Mouse (Mus musculus) MEL (cell line): ENCODE measurements around the gene Dyrk1a. TPM values are rescaled to one million over a fixed set of nuclear protein-coding genes. Genes with fewer than 3 reads are reported as not detected.

Source experiments
- DNase-seq: peaks from one replicate; pipeline ENCODE4 v3.0.0; 2011; ENCODE audit warnings: low read depth, low spot score
- H3K27ac ChIP-seq: 2 replicates; pipeline ENCODE4 v1.5.1; 2012; ENCODE audit warnings: low read depth, mild to moderate bottlenecking, control low read depth, low read length, moderate library complexity; ENCODE audit not compliant: control insufficient read depth
- H3K27me3 ChIP-seq, 2 experiments: fragments of 150-350 bp in 1 of 2; sonication (generic) in 1 of 2; 2 replicates each; pipeline ENCODE4 v1.6.1; 2012; ENCODE audit warnings: low read length in 2 of 2, mild to moderate bottlenecking in 2 of 2, improper control_type of control experiment in 1 of 2, moderate library complexity in 1 of 2; ENCODE audit not compliant: insufficient read depth in 2 of 2, control insufficient read depth in 1 of 2
- H3K36me3 ChIP-seq, 2 experiments: 2 replicates each; pipeline ENCODE4 v1.6.1; 2012 to 2014; ENCODE audit warnings: low read length in 2 of 2, improper control_type of control experiment in 1 of 2, inconsistent platforms in 1 of 2, mild to moderate bottlenecking in 1 of 2; ENCODE audit not compliant: insufficient read depth in 2 of 2, control insufficient read depth in 1 of 2
- H3K4me1 ChIP-seq, 2 experiments: fragments of 150-350 bp in 1 of 2; sonication (generic) in 1 of 2; 2 replicates each; pipeline ENCODE4 v1.6.1; 2012; ENCODE audit warnings: low read length in 2 of 2, improper control_type of control experiment in 1 of 2, mild to moderate bottlenecking in 1 of 2; ENCODE audit not compliant: insufficient read depth in 2 of 2, control insufficient read depth in 1 of 2
- H3K4me3 ChIP-seq, 2 experiments: fragments of 150-350 bp in 1 of 2; sonication (generic) in 1 of 2; 2 replicates each; pipeline ENCODE4 v1.5.1; 2012; ENCODE audit warnings: low read depth in 2 of 2, low read length in 2 of 2, mild to moderate bottlenecking in 2 of 2, moderate library complexity in 2 of 2, control low read depth in 1 of 2, improper control_type of control experiment in 1 of 2; ENCODE audit not compliant: control insufficient read depth in 1 of 2, insufficient read depth in 1 of 2
- H3K79me2 ChIP-seq: 2 replicates; pipeline ENCODE4 v1.6.1; 2012; ENCODE audit warnings: mild to moderate bottlenecking, low read length, moderate library complexity; ENCODE audit not compliant: control insufficient read depth, poor library complexity, insufficient read depth
- H3K9ac ChIP-seq: 2 replicates; pipeline ENCODE4 v1.6.1; 2012; ENCODE audit warnings: low read depth, mild to moderate bottlenecking, control low read depth, low read length, moderate library complexity; ENCODE audit not compliant: control insufficient read depth, poor library complexity, severe bottlenecking
- H3K9me3 ChIP-seq: fragments of 150-350 bp; sonication (generic); replicated peaks from 2 replicates; pipeline ENCODE4 v1.6.1; 2012; ENCODE audit warnings: mild to moderate bottlenecking, low read length, improper control_type of control experiment, moderate library complexity; ENCODE audit not compliant: insufficient read depth
- CHD1 ChIP-seq: IDR thresholded peaks from 2 replicates; pipeline ENCODE4 v1.6.1; 2012; ENCODE audit warnings: low read depth, mild to moderate bottlenecking, inconsistent platforms, low read length, improper control_type of control experiment
- E2F4 ChIP-seq: IDR thresholded peaks from 2 replicates; pipeline ENCODE4 v1.6.1; 2011; ENCODE audit warnings: low read depth, low read length, improper control_type of control experiment, borderline replicate concordance
- EP300 ChIP-seq, 2 experiments: IDR thresholded peaks; 2 replicates each; pipeline ENCODE4 v1.6.1; 2011; ENCODE audit warnings: improper control_type of control experiment in 2 of 2, low read length in 2 of 2, low read depth in 1 of 2, mild to moderate bottlenecking in 1 of 2
- ETS1 ChIP-seq: IDR thresholded peaks from 2 replicates; pipeline ENCODE4 v1.6.1; 2012; ENCODE audit warnings: low read depth, mild to moderate bottlenecking, inconsistent platforms, low read length, improper control_type of control experiment, moderate library complexity
- GABPA ChIP-seq: IDR thresholded peaks from 2 replicates; pipeline ENCODE4 v1.6.1; 2012; ENCODE audit warnings: low read depth, mild to moderate bottlenecking, inconsistent platforms, low read length, improper control_type of control experiment, moderate library complexity
- GATA1 ChIP-seq: IDR thresholded peaks from 2 replicates; pipeline ENCODE4 v1.6.1; 2011; ENCODE audit warnings: low read depth, low read length, improper control_type of control experiment
- JUND ChIP-seq: IDR thresholded peaks from 2 replicates; pipeline ENCODE4 v1.6.1; 2011; ENCODE audit warnings: low read depth, mild to moderate bottlenecking, improper control_type of control experiment, low read length
- KAT2A ChIP-seq: conservative IDR thresholded peaks from 2 replicates; pipeline ENCODE4 v1.6.1; 2012; ENCODE audit warnings: low read depth, low read length, improper control_type of control experiment, inconsistent platforms
- MAZ ChIP-seq: IDR thresholded peaks from 2 replicates; pipeline ENCODE4 v1.6.1; 2012; ENCODE audit warnings: low read depth, mild to moderate bottlenecking, inconsistent platforms, low read length, improper control_type of control experiment
- MXI1 ChIP-seq: IDR thresholded peaks from 2 replicates; pipeline ENCODE4 v1.6.1; 2011; ENCODE audit warnings: mild to moderate bottlenecking, low read depth, low read length, improper control_type of control experiment
- MYB ChIP-seq: IDR thresholded peaks from 2 replicates; pipeline ENCODE4 v1.6.1; 2011; ENCODE audit warnings: mild to moderate bottlenecking, low read depth, low read length, improper control_type of control experiment
- POLR2AphosphoS2 ChIP-seq: IDR thresholded peaks from 2 replicates; pipeline ENCODE4 v1.6.1; 2011; ENCODE audit warnings: low read length, improper control_type of control experiment
- RAD21 ChIP-seq: IDR thresholded peaks from 2 replicates; pipeline ENCODE4 v1.6.1; 2011; ENCODE audit warnings: mild to moderate bottlenecking, low read depth, low read length, improper control_type of control experiment
- RCOR1 ChIP-seq: IDR thresholded peaks from 2 replicates; pipeline ENCODE4 v1.6.1; 2012; ENCODE audit warnings: low read depth, mild to moderate bottlenecking, inconsistent platforms, low read length, improper control_type of control experiment
- TAL1 ChIP-seq: IDR thresholded peaks from 2 replicates; pipeline ENCODE4 v1.6.1; 2012; ENCODE audit warnings: mild to moderate bottlenecking, inconsistent platforms, low read length, moderate library complexity, mixed read lengths
- USF1 ChIP-seq: IDR thresholded peaks from 2 replicates; pipeline ENCODE4 v1.6.1; 2014; ENCODE audit warnings: low read depth, mild to moderate bottlenecking, inconsistent platforms, low read length, improper control_type of control experiment, moderate library complexity
- ZMIZ1 ChIP-seq: IDR thresholded peaks from 2 replicates; pipeline ENCODE4 v1.6.1; 2012; ENCODE audit warnings: low read depth, mild to moderate bottlenecking, inconsistent platforms, low read length, improper control_type of control experiment, moderate library complexity
- ZNF384 ChIP-seq: IDR thresholded peaks from 2 replicates; pipeline ENCODE4 v1.6.1; 2012; ENCODE audit warnings: low read depth, mild to moderate bottlenecking, inconsistent platforms, low read length, improper control_type of control experiment
- polyA plus RNA-seq, 2 experiments: library from polyadenylated mRNA; stranded (reverse) in 1 of 2; unstranded in 1 of 2; fragments of >175 nt in 1 of 2; fragments of >200 nt in 1 of 2; gene quantifications; 2 replicates each; pipeline versions ENCODE4 v1.2.1 to v1.2.4; 2012; ENCODE audit warnings: low replicate concordance in 2 of 2, low read depth in 1 of 2; ENCODE audit not compliant: insufficient read length in 2 of 2, insufficient read depth in 1 of 2, missing spikeins in 1 of 2
- total RNA-seq: library from RNA; depleted of rRNA; stranded (reverse); fragments of 300-350 nt; gene quantifications from 2 replicates; pipeline ENCODE4 v1.2.3, GENCODE M21; 2012

The Dyrk1a gene
- total and polyA plus RNA-seq, 3 experiments = 22.6 to 126 (median 34.7) TPM

DNA sequence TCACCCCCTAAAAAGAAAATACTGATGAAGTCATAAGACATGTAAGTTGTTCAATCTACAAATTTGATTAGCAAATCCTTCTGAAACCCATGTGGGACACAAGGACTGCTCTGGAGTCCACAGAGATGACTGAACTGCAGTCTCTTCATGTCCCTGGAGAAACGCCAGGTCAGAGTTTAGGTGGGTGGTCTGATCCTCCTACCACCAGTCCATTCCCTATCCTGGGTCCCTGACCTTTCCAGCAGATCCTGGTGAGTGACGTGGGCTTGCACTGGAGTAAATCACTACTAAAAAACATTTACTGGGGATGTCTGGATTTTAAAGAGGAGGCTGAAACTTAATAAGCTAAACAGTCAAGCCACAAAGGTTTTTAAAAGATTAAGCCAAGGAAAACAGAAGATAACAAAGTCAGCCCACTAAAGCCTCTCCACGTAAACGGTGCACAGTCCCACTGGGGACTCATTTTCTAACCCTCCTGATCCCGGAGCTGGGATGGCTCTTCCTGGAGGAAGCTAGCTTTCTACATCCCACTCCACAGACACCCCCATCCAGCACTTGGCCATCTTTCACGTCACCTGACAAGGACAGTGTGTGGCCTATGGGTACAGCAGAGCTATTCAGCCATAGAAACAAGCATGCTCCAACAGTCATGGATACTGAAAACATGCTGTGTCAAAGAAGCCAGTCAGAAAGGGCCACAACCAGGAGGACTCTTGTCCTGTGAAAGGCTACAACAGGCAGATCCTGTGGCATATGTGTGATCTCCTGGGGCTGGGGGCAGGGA, 46.0 kb upstream of the Dyrk1a start:
- Histone ChIP-seq H3K27me3 (no peaks in the 10 kb centered on the region), H3K79me2 (peaks cover 8% of the 10 kb centered on the region), H3K9ac (no peak overlapping the region), H3K27ac (no peak overlapping the region), H3K4me1 (peaks cover 11 to 12% of the 10 kb centered on the region in 2 experiments), H3K9me3 (no peaks in the 10 kb centered on the region), H3K36me3 (peaks cover 0 to 11% of the 10 kb centered on the region in 2 experiments; a peak in 2 of 4 replicates), H3K4me3 (no peak overlapping the region)
- peak; percentile 14 for DNase-seq
- TF ChIP-seq ETS1 (no peak), RCOR1 (peak; percentile 39; the same call in 1 of the 2 replicates), MXI1 (0 out of 2 replicates have a peak, but pooled peaks have one; percentile 19)
- TF ChIP-seq, all 39 proteins: peak for 2

DNA sequence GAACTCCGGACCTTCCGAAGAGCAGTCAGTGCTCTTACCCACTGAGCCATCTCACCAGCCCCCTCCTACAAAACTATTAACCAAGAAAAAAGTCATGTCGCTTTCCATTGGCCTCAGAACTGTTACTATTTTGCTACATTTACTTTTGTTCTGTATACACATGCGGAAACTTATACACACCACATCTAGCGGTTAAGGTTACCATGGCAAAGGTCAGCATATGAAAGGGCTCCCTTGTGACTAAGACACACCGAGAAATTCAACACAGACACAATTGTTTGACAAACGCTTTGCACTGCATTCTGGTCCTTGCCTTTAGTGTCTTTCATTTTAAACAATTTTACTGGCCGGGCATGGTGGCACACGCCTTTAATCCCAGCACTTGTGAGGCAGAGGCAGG, 45.1 kb upstream of the Dyrk1a start:
- no peak overlapping the region for H3K9ac ChIP-seq
- H3K4me3 ChIP-seq = no peak overlapping the region
- DNase-seq = no peak
- H3K36me3 ChIP-seq = peaks cover 0 to 11% of the 10 kb centered on the region in 2 experiments; a peak in 2 of 4 replicates
- TF ChIP-seq E2F4 (no peak), MXI1 (no peak), MYB (no peak), KAT2A (no peak), ZNF384 (no peak), GABPA (no peak), ZMIZ1 (no peak), TAL1 (no peak), EP300 (IDR thresholded peaks at IDR 0.05; ENCODE audit: low read depth in 1 of 2, low read length in 2 of 2) (no peak), JUND (no peak), USF1 (no peak), GATA1 (no peak), MAZ (no peak), RCOR1 (no peak), CHD1 (no peak), POLR2AphosphoS2 (no peak), RAD21 (no peak)
- TF ChIP-seq, all 39 proteins: peak for 0
- no peak overlapping the region for H3K27ac ChIP-seq
- H3K4me1 ChIP-seq = peaks cover 11 to 12% of the 10 kb centered on the region in 2 experiments
- no peaks in the 10 kb centered on the region for H3K9me3 ChIP-seq
- H3K79me2 ChIP-seq = peaks cover 8% of the 10 kb centered on the region
- H3K27me3 ChIP-seq = no peaks in the 10 kb centered on the region
